Mouse (Mus musculus) gastrocnemius, postnatal 14 days (tissue): ENCODE results near the gene Edar. TPM values are rescaled to one million over a fixed set of nuclear protein-coding genes. Genes with fewer than 3 reads are reported as not detected.

ENCODE experiments used
- DNase-seq: peaks from one replicate; pipeline ENCODE4 v3.0.0; 2021; ENCODE audit warnings: mixed read lengths
- intact Hi-C: fragments of 180-260 bp; cut with DNase I; formaldehyde crosslinking; loops from one replicate; pipeline ENCODE4 v1.15.1; 2025; ENCODE audit warnings: low total_unique reads
- total RNA-seq, 2 experiments: library from RNA; stranded (reverse); gene quantifications; 2 replicates each; pipeline ENCODE4 v1.2.3; 2021

The Edar gene
- total RNA-seq, 2 experiments from 2014 or later = 0.33 to 0.35 TPM

DNA sequence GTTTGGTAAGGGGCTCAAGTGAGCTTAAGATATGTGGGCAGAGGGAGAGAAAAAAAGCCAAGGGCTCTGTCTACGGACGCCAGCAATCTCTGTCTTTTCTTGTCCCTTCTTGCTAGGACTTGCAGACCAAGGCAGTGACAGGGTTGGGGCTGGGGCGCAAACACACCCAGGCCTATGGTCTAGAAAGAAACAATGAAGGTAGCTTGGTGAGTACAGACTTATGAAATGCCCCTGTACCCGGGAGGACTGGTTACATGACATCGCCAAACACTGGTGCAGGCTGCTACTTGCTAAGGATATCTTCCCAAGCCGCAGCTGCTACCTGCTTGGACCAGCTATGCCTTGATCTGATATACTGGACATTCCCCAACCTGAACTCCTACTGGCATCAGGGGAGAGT is 60.9 kb downstream of the Edar start:
- intact Hi-C loops = no loop called here
- DNase-seq = no peak

DNA sequence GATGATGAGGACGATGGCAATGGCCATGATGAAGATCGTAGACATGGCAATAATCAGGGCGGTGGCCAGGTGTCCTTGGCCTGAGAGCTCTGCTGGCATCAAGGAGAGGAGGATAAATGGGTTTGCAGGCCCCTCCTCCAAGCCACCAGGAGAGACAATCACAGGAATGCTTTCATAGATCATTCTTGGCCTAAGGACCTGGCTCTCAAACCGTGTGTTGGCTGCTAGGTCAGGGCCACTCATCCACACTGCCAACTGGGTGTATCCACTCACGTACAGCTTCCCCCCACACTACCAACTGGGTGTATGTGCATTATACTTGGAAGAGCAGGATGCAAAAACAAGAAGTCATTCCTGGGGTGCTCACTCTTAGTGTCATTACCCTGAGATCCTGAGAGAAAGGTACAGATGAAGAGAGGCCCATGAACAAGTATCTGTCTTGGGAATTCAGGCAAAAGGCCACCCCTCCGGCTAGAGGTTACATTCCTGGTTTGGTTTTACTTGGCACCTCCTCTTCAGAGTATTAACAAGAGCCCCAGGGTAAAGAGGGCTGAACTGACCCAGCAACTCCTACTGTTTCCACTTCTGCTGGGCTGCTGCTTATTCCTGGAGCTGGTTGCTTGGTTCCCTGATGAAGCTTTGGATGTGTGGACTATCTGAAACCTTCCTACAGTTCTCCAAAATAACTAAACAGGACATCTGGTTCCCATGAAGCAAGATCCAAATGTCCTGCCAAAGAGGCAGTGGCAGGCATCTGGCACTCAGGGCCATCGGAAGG is 64.8 kb downstream of the Edar start:
- no peak for DNase-seq
- intact Hi-C loops = no loop called here

DNA sequence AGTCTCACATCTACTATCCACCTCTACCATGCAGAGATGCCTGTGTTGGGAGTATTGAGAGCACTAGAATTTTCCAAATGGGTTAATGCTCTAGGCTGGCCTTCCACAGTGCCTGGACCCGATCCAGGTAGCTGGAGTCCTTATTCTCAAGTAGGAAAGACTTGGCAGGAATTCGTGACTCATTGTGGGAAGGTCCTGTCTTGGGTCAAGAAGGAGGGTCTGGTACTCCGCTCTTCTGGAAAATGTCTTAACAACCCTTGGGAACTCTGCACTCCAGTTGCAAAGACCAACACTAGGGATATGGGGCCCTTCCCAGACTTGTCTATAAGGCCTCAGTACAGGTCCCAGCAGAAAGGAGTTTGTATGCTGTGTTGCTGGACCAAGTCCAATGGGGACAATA is 66.6 kb downstream of the Edar start:
- intact Hi-C loops = no loop called here
- DNase-seq = no peak

DNA sequence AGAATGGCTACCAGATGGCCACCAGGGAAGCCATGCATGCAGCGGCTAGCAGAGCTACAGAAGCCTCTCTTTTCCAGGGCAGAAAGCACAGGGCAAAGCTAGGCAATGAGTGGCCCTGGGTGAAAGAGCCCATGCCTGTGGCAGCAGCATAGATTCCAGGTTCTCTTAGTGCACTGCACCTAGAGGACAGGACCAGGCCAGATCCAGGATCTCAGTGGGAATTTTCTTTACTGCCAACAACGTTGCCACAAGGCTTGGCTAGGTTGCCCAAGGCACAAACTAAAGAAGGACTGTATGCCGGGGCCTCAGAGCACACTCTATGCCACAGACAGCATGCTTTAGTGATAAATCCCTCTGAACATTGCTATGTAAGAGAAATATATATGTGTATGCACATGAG is 69.1 kb downstream of the Edar start:
- intact Hi-C loops = no loop called here
- no peak for DNase-seq

DNA sequence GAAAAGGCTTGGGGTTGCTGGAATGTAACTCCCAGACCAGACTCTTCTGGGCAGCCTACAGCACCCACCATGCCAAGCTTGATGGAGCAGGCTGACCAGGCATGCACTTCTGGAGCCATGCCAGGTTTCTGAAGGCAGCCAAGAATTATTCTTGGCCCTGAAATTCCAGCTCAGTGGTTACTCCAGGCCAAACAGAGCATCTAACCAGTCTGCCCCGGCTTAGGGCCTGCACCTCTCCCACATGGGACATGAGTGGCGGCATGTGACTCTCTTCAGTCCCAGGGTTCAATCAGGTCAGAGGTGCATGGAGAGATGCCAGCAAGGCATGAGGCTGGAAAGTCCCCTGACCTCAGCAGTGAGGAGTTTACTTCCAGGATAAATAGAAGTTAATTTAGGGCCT is 70.7 kb downstream of the Edar start:
- intact Hi-C loops = no loop called here
- peak; percentile 83 for DNase-seq

DNA sequence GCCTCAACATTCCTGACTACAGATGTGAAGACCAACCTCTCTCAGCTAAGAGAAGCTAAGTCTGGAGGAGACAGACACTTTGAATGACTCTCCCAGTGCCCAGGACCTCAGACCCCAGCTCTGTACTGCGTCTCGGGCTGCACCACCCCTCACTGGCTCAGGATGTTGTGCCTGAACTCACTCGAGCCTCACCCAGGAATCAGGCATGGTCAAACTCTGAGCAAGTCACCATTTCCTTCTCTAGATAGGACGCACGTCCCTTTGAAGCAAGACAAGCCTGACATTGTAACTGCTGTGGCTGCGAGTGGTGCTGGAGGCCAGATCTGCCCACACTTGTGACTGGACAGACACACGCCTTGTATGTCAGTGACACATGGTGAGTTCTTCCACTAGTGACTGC is 73.5 kb downstream of the Edar start:
- intact Hi-C loops = no loop called here
- DNase-seq = no peak

DNA sequence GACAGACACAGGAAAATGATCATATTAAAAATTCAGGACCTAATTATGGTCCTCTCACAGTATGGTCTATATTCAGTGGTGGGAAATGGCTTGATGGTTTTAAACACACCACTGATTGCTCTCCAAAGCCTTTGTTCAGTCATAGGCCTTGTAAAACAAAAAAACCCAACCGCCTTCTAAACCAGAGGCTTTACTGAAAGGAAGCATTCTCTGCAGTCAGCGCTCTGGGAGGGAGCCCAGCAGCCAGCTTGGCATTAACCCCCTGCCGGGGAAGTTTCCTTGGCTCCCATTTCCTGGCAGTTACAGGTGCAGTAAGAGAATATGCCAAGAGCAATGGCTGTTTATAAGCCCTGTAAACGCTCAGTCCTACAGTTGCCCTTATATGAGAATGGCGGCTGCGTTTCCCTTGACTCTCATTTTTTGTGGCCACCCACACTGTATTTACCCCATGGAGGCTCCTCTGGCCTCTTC is 74.0 kb downstream of the Edar start:
- intact Hi-C loops = no loop called here
- peak; percentile 58 for DNase-seq

DNA sequence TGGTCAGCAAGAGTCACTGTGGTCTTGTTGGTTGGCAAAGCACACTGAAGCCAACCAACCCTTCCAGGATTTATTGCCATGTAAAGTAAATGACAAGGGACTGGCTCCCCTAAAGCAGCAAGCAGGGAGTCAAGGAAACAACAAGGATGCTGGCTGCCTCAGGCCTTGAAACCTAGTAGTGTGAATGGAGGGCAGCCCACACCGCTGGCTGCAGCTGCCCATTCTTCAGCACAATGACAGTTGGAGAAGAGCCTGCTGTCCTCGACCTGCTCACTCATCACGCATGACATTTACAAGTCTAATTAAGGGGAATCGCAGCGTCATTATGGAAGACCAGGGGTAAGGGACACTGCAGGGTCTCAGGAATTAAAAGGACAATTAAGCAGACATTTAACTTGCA is 74.5 kb downstream of the Edar start:
- DNase-seq = no peak
- intact Hi-C loops = no loop called here

DNA sequence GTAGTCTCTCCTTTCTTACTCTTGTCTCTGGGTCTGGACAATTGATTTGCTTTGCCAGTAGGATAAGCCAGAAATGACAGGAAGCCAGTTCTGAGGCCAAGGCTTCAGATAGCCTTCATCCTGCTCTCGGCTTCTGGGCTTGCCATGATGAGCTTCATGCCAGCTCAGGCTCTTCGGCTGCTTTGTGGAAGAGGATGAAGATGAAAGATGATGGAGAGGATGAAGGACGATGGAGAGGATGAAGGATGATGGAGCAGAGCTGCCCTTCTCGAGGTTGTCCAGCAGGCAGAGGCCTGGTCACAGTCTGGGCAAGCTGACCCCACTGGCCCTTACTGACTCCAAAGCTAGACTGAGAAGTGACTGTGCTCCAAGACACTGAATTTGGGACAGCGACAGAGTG is 75.3 kb downstream of the Edar start:
- DNase-seq = no peak
- intact Hi-C loops = no loop called here

DNA sequence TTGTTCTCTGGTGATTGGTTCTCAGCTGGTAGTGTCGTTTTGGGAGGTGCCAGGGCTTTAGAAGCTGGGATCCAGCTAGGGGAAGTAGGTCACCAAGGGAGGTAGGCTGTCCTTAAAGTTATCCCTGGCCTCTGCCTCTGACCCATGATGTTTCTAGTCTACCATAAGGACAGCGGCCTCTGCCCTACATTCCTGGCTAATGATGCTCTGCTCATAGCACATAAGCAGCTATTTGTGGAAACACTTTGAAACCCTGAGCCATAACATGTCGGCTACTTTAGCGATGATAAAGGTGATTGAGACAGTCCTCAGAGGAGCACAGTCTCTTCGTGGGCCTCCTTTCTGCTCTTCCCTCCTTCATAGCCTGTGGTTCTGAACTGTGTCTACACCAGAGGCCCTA is 79.6 kb downstream of the Edar start:
- no peak for DNase-seq

DNA sequence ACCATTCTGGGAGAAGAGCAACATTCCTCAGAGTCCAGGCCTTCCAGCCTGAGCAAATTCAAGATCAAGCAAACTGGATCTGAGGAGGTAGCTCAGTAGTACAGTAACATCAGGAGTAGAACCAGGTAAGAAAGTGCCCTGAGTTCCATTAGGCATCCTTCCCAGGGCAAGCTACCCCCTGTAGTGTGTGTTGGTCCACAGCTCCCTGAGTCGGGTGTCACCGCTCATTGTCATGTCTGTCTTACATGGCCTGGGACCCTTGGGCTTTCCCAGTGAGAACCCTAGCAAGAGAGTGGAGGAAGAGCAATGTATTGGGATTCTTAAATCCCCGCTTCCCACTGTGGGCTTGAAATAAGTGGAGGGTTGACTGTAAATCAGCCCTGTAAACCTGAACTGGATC is 80.3 kb downstream of the Edar start:
- DNase-seq = no peak
- intact Hi-C loops = no loop called here

More for the DNA sequence above, 79.6 kb downstream of the Edar start:
- intact Hi-C loops = no loop called here

DNA sequence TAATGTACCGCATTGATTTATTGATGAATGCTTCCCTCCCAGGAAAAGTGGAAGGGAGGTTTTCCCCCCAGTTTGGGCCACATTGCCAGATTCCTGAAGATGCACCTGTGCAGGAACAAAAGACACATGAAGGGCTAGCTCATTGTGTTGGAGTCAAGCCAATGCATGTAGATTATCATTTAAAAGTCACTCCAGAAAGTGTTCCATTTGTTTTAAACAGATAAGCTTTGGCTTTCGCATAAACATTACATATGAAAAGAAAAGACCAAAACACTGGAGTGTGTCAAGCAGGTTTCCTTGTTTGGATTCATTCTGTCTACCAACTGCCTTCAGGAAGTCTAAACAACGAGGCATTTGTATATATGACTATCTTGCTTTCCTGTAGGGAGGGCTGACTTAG is 81.0 kb downstream of the Edar start:
- intact Hi-C loops = no loop called here
- DNase-seq = no peak

DNA sequence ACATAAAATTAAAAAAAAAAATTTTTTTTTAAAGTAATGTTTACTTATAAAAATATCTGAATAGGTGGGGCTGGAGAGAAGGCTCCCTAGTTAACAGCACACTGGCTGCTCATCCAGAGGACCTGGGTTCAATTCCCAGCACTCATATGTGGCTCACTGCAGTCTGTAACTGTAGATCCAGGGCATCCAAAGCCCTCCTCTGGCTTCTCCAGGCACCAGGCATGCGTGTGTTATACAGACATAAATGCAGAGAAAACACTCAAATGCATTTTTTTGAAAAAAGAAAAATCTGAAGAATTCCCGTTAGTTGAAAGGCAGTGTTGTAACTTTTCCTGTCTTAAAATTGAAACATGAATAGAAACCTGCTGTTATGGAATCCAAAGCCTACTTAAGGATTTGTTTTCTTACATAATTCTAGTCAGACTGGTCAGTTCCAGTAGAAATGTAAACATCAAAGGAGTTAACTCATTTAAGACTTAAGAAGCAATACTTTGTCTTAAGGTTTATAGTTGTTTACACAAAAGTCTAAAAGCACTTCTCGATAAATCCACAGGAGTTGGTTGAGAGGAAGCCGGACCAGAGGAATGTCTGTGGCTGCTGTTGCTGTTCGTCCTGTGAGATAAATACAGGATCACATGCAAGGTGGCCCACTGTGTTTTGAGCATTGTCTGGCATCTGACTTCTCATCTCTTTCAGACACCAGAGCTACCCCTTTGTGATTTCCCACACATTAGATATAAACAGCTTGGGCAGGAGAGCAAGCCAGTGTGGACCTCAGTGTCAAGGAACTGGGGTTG is 89.8 kb downstream of the Edar start:
- DNase-seq = no peak
- intact Hi-C loops = no loop called here

DNA sequence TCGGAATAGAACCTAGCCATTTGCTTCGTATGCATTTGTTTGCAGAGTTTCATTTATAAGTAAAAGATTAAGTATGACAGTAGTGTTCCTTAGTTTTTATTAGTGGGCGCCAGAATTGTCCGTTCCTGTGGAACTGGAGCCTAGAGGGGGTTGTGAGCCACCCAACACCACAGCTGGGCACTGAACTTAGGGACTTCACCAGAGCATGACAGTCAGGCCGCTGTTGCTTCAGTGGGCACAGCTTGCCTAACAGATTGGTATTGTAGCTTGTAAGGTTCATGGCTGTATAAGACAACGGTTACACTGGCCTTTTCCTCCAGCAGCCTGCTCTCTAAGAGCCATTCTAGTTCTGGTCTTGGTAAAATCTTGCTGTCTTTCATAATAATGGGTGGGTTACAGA is 114.9 kb downstream of the Edar start:
- DNase-seq = no peak
- intact Hi-C loops = loop anchor here (5.0 kb wide), 1 partner anchor 117 kb away; the partner anchor contains the start of gene Edar

DNA sequence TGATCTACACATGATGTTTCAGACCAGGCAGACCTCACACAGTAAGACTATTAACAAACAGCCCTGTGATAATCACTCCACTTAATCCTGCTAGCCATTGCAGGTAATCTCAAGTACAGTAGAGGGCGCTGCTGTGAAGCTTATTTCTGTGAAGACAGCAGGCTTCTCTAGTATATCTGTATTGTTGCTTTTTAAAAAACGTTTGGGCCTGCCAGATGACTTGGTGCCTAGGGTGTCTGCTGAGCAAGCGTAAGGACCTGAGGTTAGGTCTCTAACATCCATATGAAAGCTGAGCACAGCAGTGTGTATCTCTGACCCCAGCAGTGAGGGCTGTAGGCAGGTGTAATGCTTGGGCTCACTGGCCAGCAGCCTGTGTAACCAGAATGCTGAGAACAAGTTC is 115.6 kb downstream of the Edar start:
- no peak for DNase-seq
- intact Hi-C loops = loop anchor here (5.0 kb wide), 1 partner anchor 117 kb away; the partner anchor contains the start of gene Edar

DNA sequence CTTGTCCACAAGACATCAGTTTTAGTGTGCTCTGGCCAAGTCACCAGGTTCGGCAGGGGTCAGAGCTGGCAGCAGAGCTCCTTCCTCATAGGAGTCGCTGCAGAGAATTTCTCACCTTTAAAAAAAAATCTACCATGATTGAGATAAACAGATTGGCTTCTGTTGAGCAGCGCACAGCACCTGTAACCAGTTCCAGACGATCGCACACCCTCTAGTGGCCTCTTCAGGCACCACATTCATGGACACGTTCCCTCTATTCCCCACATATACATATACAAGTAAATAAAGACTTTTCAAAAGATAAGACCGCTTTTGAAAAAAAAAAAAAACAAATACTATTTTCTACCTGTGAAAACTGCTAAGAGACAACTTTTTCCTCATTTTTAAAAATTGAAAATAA is 116.4 kb downstream of the Edar start:
- intact Hi-C loops = no loop called here

DNA sequence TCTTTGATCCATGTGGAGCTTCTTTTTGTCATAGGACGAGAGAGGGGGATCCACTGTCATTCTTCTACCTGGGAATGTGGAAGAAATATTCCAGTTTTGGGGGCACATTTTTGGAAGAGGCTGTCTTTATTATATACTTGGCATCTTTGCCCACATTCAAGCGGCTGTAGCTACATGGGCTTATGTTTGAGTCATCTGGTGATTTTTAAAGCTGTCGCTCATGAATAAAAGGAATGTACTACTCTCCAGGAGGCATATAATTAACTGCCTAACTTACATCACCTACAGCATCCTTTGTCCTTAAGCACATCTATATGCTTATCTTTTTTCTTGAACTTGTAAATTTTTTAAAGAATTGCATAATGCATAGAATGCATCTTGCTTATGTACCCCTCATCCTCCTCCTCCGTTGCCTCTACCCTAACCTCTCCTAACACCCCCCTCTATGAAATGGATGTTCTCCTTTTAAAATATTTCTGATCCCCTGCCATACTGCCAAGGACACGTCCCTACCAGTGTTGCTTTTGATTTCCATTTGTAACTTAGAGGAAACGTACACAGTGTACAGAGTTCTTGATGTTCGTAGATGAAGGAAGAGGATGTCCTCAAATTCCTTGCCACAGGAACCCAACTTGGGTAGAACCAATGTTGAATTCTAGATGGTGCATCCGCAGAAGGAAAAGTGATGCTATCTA is 120.6 kb downstream of the Edar start:
- intact Hi-C loops = no loop called here
- no peak for DNase-seq

More for the DNA sequence above, 116.4 kb downstream of the Edar start:
- DNase-seq = no peak
